Mouse (Mus musculus) E14TG2a.4 (cell line): ENCODE measurements at regions not wholly inside any gene's neighbourhood (a gene's known extent, or its start where the extent isn't known, plus 50 kb on each side); places are given as distances from the start of the nearest gene placed in this dataset.

Experiments used
- CTCF ChIP-seq: conservative IDR thresholded peaks from 2 replicates; pipeline ENCODE4 v1.5.1; 2014; ENCODE audit warnings: low read length
- NANOG ChIP-seq: IDR thresholded peaks from 2 replicates; pipeline ENCODE4 v1.6.1; 2014; ENCODE audit warnings: borderline replicate concordance, low read length, mixed read lengths

DNA sequence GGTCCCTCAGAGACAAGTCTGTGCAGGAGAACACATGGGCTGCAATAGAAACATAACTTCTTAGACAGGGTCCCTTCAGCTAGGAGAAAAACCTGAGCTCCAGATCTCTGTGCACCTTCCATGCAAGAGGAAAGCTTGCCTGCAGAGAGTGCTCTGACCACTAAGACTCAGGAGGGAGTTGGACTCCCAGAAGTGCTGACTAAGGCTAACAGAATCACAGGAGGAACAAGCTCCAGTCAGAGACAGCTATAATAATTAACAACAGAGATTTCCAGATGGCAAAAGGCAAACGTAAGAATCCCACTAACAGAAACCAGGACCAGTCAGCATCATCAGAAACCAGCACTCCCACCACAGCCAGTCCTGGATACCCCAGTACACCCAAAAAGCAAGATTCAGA is 364.0 kb downstream of the Adam6a start:
- TF ChIP-seq CTCF (no peak), NANOG (no peak)
